In genomic region chr14:25375001-25375400, GRCm38 (mm10) we compare ENCODE assay signal across 22 mouse cellular contexts.
DNase-seq lines count a peak whose midpoint lies in the region; ATAC-seq and TF ChIP-seq lines count a peak whose summit lies in the region.
"Had no signal": no experiment of that assay in that cellular context is flagged by ENCODE, and none has a peak within 500 bp of the region (broad histone marks: within the 10 kb centered on the region; RNA-seq: fewer than 3 reads in every experiment).

No protein-coding gene starts in this region.

- DNase-seq in forebrain, embryonic 14.5 days (ENCODE audit: low spot score) = no peak
- no peak for DNase-seq in kidney, adult 2 months
- no peak for DNase-seq in neural tube, embryonic 10.5 days (ENCODE audit: extremely low spot score, low spot score)
- DNase-seq in lung, postnatal 36 days = no peak
- DNase-seq: adrenal gland, postnatal 25 days; cerebellum, postnatal 10 days; gastrocnemius, adult 2 months; heart, postnatal 36 days; retina, postnatal 1 day; right cerebral cortex, postnatal 25 days; spleen, adult 18-20 months had no signal

- no peaks in the 10 kb centered on the region for H3K9me3 ChIP-seq in forebrain, embryonic 14.5 days (replicated peaks; ENCODE audit: control insufficient read depth, low read length)
- no peaks in the 10 kb centered on the region for H3K9me3 ChIP-seq in forebrain, embryonic 12.5 days
- no peaks in the 10 kb centered on the region for H3K9me3 ChIP-seq in kidney, embryonic 14.5 days (ENCODE audit: control insufficient read depth, low read length)
- H3K9me3 ChIP-seq in neural tube, embryonic 13.5 days = no peaks in the 10 kb centered on the region
- H3K9me3 ChIP-seq: embryonic facial prominence, embryonic 12.5 days; heart, embryonic 15.5 days had no signal

- no peak overlapping the region for H3K4me3 ChIP-seq in forebrain, embryonic 14.5 days (ENCODE audit: low read depth, low read length)
- no peak overlapping the region for H3K4me3 ChIP-seq in forebrain, embryonic 12.5 days (replicated peaks)
- H3K4me3 ChIP-seq in kidney, embryonic 14.5 days (ENCODE audit: low read length) = no peak overlapping the region
- H3K4me3 ChIP-seq in kidney, adult 2 months (ENCODE audit: insufficient read depth, low read depth, low read length) = no peak overlapping the region
- H3K4me3 ChIP-seq in neural tube, embryonic 13.5 days = no peak overlapping the region
- H3K4me3 ChIP-seq: embryonic facial prominence, embryonic 12.5 days; erythroblast, embryonic 14.5 days; gastrocnemius, adult 2 months; heart, embryonic 15.5 days; layer of hippocampus, adult 2 months had no signal

- no peaks in the 10 kb centered on the region for H3K27me3 ChIP-seq in forebrain, embryonic 14.5 days (replicated peaks; ENCODE audit: control insufficient read depth, insufficient read depth, low read length)
- no peaks in the 10 kb centered on the region for H3K27me3 ChIP-seq in forebrain, embryonic 12.5 days
- no peaks in the 10 kb centered on the region for H3K27me3 ChIP-seq in kidney, embryonic 14.5 days (ENCODE audit: control insufficient read depth, insufficient read depth, low read length)
- no peaks in the 10 kb centered on the region for H3K27me3 ChIP-seq in kidney, adult 2 months (replicated peaks; ENCODE audit: control insufficient read depth, insufficient read depth, low read length)
- no peaks in the 10 kb centered on the region for H3K27me3 ChIP-seq in neural tube, embryonic 13.5 days
- H3K27me3 ChIP-seq: embryonic facial prominence, embryonic 12.5 days; heart, embryonic 15.5 days had no signal

- TF ChIP-seq CTCF in kidney, adult 2 months (conservative IDR thresholded peaks at IDR 0.05; ENCODE audit: insufficient read depth, insufficient read length, low read depth, low read length) = no peak

- H3K36me3 ChIP-seq in forebrain, embryonic 14.5 days (ENCODE audit: control insufficient read depth, insufficient read depth, low read length) = no peaks in the 10 kb centered on the region
- no peaks in the 10 kb centered on the region for H3K36me3 ChIP-seq in forebrain, embryonic 12.5 days (replicated peaks)
- H3K36me3 ChIP-seq in kidney, embryonic 14.5 days (ENCODE audit: control insufficient read depth, insufficient read depth, low read length) = no peaks in the 10 kb centered on the region
- no peaks in the 10 kb centered on the region for H3K36me3 ChIP-seq in kidney, adult 2 months (ENCODE audit: control insufficient read depth, insufficient read depth, low read length)
- no peaks in the 10 kb centered on the region for H3K36me3 ChIP-seq in neural tube, embryonic 13.5 days
- H3K36me3 ChIP-seq: embryonic facial prominence, embryonic 12.5 days; heart, embryonic 15.5 days had no signal

- no peak overlapping the region for H3K4me2 ChIP-seq in forebrain, embryonic 14.5 days (ENCODE audit: low read length)
- no peak overlapping the region for H3K4me2 ChIP-seq in forebrain, embryonic 12.5 days
- H3K4me2 ChIP-seq in kidney, embryonic 14.5 days (replicated peaks; ENCODE audit: low read depth, low read length) = no peak overlapping the region
- H3K4me2 ChIP-seq in neural tube, embryonic 13.5 days = no peak overlapping the region
- H3K4me2 ChIP-seq: embryonic facial prominence, embryonic 12.5 days; heart, embryonic 15.5 days; midbrain, embryonic 11.5 days had no signal

- 0 out of 2 replicates have a peak overlapping the region, but pooled peaks have one; percentile 15 for H3K27ac ChIP-seq in forebrain, embryonic 14.5 days (ENCODE audit: low read depth, low read length)
- no peak overlapping the region for H3K27ac ChIP-seq in forebrain, embryonic 12.5 days
- H3K27ac ChIP-seq in kidney, embryonic 14.5 days (ENCODE audit: low read depth, low read length) = peak overlapping the region; percentile 25; the same call in 1 of the 2 replicates
- no peak overlapping the region for H3K27ac ChIP-seq in kidney, adult 2 months (ENCODE audit: insufficient read depth, low read depth, low read length)
- H3K27ac ChIP-seq in neural tube, embryonic 13.5 days (replicated peaks) = 0 out of 2 replicates have a peak overlapping the region, but pooled peaks have one; percentile 42
- H3K27ac ChIP-seq: embryonic facial prominence, embryonic 12.5 days; gastrocnemius, adult 2 months; heart, embryonic 15.5 days; hindbrain, postnatal 0 days; layer of hippocampus, adult 2 months had no signal

- H3K4me1 ChIP-seq in forebrain, embryonic 14.5 days (ENCODE audit: control insufficient read depth, insufficient read depth, low read length) = peaks cover 34% of the 10 kb centered on the region
- H3K4me1 ChIP-seq in forebrain, embryonic 12.5 days = peaks cover 64% of the 10 kb centered on the region
- H3K4me1 ChIP-seq in kidney, embryonic 14.5 days (ENCODE audit: control insufficient read depth, insufficient read depth, low read length) = peaks cover 60% of the 10 kb centered on the region
- H3K4me1 ChIP-seq in kidney, adult 2 months (ENCODE audit: control insufficient read depth, insufficient read depth, low read length) = peaks cover 6% of the 10 kb centered on the region; the same call in 1 of the 2 replicates
- peaks cover 71% of the 10 kb centered on the region for H3K4me1 ChIP-seq in neural tube, embryonic 13.5 days (replicated peaks)

- no peak for ATAC-seq in forebrain, embryonic 14.5 days
- no peak for ATAC-seq in forebrain, embryonic 12.5 days (ENCODE audit: low FRiP score)
- no peak for ATAC-seq in kidney, embryonic 14.5 days (ENCODE audit: low FRiP score, low TSS enrichment)
- no peak for ATAC-seq in neural tube, embryonic 13.5 days (ENCODE audit: low read depth)
- ATAC-seq: CD4-positive, CD25-positive, alpha-beta regulatory T cell, adult 4 months; hindbrain, postnatal 0 days; intestine, embryonic 16.5 days had no signal

- no peak overlapping the region for H3K9ac ChIP-seq in forebrain, embryonic 14.5 days (ENCODE audit: low read length)
- no peak overlapping the region for H3K9ac ChIP-seq in forebrain, embryonic 12.5 days
- no peak overlapping the region for H3K9ac ChIP-seq in kidney, embryonic 14.5 days (ENCODE audit: low read depth, low read length)
- no peak overlapping the region for H3K9ac ChIP-seq in neural tube, embryonic 13.5 days
- H3K9ac ChIP-seq: embryonic facial prominence, embryonic 12.5 days; heart, embryonic 15.5 days had no signal

- 79% methylated on average over 7 of the region's 7 CpGs for WGBS in forebrain, embryonic 14.5 days
- 77% methylated on average over 7 of the region's 7 CpGs for WGBS in forebrain, embryonic 12.5 days
- 55% methylated on average over 7 of the region's 7 CpGs for WGBS in kidney, embryonic 14.5 days
- 63% methylated on average over 7 of the region's 7 CpGs for WGBS in kidney, adult 2 months
- 64% methylated on average over 7 of the region's 7 CpGs for WGBS in neural tube, embryonic 13.5 days

- TF ChIP-seq POLR2A in kidney, adult 2 months (IDR thresholded peaks at IDR 0.05; ENCODE audit: low read depth, low read length) = no peak

Comparison
In these comparisons a context has a peak if more than half of its experiments do, and no peak if none do; other contexts are left out.
1. H3K27ac ChIP-seq: peak in forebrain, embryonic 14.5 days (single experiment), kidney, embryonic 14.5 days (single experiment) and neural tube, embryonic 13.5 days (single experiment); none in forebrain, embryonic 12.5 days (single experiment) and kidney, adult 2 months (single experiment).